Mouse (Mus musculus) layer of hippocampus, postnatal 10 days (tissue): Measurements from ENCODE around the gene Dhx57. TPM values are rescaled to one million over a fixed set of nuclear protein-coding genes. Genes with fewer than 3 reads are reported as not detected.

Experiments used
- DNase-seq, 2 experiments: peaks; one replicate each; pipeline ENCODE4 v3.0.0; 2021; ENCODE audit warnings: low spot score in 2 of 2
- total RNA-seq, 2 experiments: library from RNA; stranded (reverse); gene quantifications; 2 replicates each; pipeline ENCODE4 v1.2.3; 2021

Dhx57 gene
- total RNA-seq, 2 experiments from 2014 or later, result 54.2 to 59.1 TPM

DNA sequence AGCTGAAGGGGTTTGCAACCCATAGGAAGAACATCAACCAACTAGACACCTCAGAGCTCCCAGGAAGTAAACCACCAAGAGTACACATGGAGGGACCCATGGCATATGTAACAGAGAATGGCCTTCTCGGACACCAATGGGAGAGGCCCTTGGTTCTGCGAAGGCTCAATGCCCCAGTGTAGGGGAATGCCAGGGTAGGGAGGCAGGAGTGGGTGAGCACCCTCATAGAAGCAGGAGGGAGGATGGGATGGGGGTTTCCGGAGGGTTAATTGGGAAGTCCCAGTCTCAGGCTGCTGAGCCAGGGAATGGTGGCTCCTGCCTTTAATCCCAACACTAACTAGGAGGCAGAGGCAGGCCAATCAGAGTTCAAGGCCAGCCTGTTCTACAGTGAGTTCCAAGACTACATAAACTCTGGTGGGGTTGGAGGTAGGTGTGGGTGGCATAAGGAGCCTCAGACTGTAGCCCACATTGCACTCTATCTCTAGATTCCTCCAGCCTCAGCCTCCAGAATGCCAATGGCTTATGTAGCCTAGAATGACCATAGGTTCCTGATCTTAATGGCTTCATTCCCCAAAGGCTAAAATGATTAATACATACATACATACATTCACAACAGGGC, 91.0 kb downstream of the Dhx57 start:
- no peak for DNase-seq

DNA sequence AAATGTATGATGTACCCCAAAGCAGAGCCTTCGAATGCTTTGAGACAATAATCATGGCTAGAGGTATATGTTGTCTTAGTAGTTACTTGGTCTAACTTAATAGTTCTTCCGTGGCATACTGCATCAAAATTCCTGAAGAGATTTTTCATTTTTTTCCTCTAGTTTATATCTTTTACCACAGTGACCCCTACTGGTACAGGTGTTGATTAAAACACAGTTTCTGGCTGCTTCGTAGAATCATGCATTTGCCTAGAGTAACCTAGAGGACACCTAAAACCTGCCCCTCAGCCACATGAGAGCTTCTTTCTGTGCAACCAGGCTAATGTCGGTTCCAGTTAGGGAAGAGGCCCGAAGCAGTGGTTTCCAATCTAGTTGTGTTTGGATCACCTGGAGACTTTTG, 97.2 kb downstream of the Dhx57 start:
- DNase-seq, result no peak

Other genes starting within 250 kb of the Dhx57 start
- 10 to 100 TPM; 68.6 to 74.6 TPM for gene Hnrnpll, start 228.1 kb downstream of the Dhx57 start, total RNA-seq
- gene Galm, start 163.0 kb downstream of the Dhx57 start, total RNA-seq, result 1 to 10 TPM; 2.9 to 3.7 TPM
- gene Srsf7, start 83.2 kb downstream of the Dhx57 start, total RNA-seq, result 100 to 1,000 TPM; 122 to 141 TPM
- under 1 TPM; 0.16 to 0.22 TPM for gene Ttc39d, start 83.0 kb downstream of the Dhx57 start, total RNA-seq
- 1 to 10 TPM; 5.1 to 6.8 TPM for gene Gemin6, start 66.0 kb downstream of the Dhx57 start, total RNA-seq
- 10 to 100 TPM; 18.5 to 21.9 TPM for gene Morn2, start 273 bp downstream of the Dhx57 start, total RNA-seq
- 1 to 10 TPM; 2.4 to 2.6 TPM for gene Arhgef33, start 16.9 kb upstream of the Dhx57 start, total RNA-seq
- 1 to 10 TPM in 1 of 2 experiments, not detected in 1; 4.9 TPM for gene Gm10190, start 83.1 kb upstream of the Dhx57 start, total RNA-seq
- gene Sos1, start 190.0 kb upstream of the Dhx57 start, total RNA-seq, result 10 to 100 TPM; 37.8 to 41.5 TPM